Mouse (Mus musculus): ENCODE results near the gene Fam43a. TPM values are rescaled to one million over a fixed set of nuclear protein-coding genes. Genes with fewer than 3 reads are reported as not detected.
A peak's percentile ranks its signal among the peaks of the same experiment; 100 is the strongest.

Fam43a gene
- 43.5 and 46.5 TPM in 2 replicates for total RNA-seq (2017)

DNA sequence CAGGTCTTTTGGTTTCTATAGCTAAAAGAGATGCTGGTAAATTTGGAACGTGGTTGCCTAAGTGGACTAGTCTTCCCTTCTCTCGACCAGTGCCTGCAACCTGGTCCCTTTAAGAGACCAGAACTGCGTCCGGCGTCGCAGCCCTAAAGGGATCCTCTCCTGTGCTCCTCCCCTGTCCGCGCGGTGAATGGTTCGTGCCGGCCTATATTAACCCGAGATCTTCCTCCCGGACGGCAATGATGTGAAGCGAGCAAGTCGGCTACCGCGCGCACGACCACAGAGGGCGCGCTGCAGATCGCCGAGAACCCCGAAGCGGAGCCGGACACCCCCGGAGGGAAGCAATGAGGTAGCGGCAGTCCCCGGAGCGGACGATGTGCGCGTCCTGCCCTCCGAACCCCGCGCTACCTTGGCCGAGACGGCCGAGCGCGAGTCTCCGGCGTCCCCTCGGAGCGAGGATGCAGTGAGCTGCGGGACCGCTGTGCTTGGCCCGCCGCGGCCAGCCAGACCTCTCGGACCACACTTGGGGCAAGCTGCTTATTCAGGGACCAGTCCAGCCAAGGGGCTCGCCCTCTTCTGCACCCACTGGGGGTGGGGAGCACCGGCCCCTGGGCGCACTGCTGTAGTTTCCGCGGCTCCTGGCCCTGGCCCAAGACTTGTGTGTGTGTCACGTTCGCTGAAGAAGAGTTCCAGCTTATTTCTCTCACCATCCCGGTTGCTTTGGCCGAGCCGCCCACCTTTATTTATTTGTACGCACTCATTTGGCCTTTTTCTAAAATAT is at the start of gene Fam43a:
Gene Fam43a (plus strand): TSS at position 233 of the 778 bp plus-strand sequence.
- peak; percentile 68 for ATAC-seq (ENCODE audit: extremely low read depth, insufficient number of reproducible peaks, low FRiP score, poor library complexity, severe bottlenecking)

DNA sequence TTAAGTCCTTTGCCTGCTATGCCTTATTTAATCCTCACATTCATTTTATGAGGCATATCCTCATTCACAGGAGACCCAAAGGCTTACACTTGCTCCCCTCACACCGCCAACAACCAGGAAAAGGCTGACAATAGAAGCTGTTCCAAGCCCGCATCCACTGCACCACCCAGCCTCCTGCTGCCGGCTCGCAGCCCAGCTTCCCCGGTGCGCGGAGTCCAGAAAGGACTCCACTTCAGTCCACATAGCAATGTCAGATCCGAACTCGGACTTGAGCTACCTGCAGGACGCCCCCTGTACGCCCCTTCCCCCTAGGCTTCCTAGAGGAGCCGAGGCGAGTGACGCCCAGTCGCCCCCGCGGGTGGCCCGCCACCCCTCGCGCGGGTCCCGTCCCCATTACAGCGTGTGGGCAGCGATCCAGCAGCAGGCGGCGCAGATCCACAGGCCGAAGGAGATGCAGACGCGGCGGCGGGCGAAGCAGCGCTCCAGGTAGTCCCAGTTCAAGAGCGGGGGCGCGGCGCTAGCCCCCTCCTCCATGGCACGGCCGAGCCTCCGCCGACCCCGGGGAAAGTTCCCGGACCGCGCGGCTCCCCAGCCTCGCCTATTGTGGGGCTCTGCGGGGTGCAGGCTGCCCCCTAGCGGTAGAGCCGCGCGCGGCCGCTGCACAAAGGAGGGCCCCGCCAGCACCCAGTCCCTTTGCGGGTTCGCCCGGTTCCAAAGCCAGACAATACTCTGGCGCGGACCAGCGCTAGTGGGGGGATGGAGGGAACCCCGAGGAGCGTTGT is 49.4 kb upstream of the Fam43a start:
- peak; percentile 62 for ATAC-seq (ENCODE audit: extremely low read depth, insufficient number of reproducible peaks, low FRiP score, poor library complexity, severe bottlenecking)

DNA sequence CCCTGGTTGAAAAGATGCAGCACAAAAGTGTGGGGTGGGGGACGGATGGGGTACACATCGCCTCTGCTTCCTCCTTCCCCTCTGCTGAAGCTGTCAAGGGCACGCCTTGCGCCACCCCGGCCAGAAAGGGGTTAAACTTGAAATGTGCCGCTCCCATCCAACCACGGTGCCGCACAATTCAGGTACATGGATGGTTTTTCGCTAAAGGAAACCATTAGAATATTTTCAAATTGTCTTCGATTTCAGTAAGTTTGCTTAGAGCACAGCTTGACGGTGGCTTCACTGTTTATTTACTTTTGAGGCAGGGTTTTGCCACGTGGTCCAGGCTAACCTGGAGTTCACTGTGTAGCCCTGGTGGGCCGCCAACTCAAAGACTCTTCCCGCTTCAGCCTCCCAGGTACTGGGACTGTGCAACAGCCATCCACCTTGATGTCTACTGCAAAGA is 48.8 kb upstream of the Fam43a start, which contains the start of gene Tmem44:
Gene Tmem44 (minus strand): TSS at position 95 of the 445 bp plus-strand sequence.
- no peak for ATAC-seq (ENCODE audit: extremely low read depth, insufficient number of reproducible peaks, low FRiP score, poor library complexity, severe bottlenecking)

DNA sequence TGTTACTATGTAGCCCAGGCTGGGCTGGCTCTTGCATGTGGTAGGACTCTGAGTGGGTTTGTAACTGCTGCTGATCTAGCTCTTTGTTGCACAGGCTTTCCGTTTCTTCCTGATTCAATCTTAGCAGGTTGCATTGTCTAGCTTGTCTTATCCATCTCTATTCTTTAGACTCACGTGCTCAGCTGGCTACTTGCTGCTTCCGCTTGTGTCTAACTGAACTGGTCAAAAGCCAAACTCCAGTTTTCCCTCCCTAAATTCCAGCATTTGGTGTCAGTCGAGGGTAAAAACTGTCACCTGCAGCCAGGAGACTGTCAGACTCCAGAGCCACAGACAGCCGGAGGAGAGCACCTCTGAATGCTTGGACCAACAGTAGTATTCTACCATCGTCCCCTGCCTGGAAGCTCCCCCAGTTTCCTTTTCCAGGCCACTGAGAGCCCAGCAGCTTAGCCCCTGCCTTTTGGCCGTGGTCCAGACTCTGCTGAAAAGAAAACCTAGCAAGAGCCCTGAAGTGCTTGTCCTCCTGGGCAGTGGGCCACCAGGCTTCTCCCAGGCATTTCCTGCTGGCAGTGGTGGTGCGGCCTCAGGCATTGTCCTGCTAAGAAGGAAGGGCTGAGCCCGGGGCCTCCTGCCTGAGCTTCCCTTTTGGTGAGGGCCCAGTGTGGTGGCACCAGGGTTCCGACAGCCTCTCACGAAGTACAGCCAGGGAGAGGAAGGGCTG is 46.7 kb upstream of the Fam43a start:
- ATAC-seq (ENCODE audit: extremely low read depth, insufficient number of reproducible peaks, low FRiP score, poor library complexity, severe bottlenecking): no peak

DNA sequence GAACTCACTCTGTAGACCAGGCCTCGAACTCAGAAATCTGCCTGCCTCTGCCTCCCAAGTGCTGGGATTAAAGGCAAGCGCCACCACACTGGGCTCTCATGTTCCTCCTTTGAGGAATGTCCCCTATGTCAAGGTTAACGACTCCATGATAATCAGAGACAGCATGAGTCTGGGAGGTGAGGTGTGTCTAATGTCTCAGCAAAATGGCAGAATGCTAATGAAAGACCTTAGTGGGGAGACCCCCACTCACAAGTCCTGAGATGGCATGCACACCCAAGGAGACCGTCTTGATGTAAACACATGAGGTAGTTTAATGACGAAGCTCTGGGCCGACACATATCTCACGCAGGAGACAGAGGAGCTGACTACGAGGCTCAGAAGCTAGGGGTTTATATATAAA is 45.4 kb upstream of the Fam43a start:
- ATAC-seq (ENCODE audit: extremely low read depth, insufficient number of reproducible peaks, low FRiP score, poor library complexity, severe bottlenecking): no peak

DNA sequence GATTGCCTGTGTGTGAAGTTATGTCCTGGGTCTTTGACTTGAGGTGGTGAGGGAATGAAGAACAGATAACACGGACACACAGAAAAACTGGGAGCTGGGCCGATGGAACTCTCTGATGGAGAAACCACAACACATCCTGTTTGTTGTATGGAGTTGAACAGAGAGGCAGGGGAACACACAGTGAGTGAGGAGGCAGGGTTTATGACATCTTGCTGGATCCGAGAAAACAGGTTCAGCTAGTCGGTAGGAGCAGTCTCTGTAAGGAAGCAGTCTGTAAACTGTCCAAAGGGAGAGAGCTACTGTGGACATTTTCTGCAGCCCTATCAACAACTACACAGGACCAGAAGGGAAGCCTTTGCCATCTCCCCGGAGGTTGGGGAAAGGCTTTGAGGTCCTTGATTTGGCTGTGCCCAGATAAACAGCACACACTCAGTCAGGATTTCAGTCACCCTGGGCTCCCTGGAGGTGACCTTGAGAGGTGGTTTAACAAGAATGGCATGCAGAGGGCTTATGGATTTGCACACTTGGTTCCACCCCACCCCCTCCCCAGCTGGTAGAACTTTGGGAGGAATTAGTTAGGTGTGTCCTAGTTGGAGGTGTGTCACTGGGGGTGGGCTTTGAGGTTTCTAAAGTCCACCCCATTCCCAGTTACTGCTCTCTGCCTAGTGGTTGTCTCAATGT is 40.1 kb upstream of the Fam43a start:
- ATAC-seq (ENCODE audit: extremely low read depth, insufficient number of reproducible peaks, low FRiP score, poor library complexity, severe bottlenecking): no peak

DNA sequence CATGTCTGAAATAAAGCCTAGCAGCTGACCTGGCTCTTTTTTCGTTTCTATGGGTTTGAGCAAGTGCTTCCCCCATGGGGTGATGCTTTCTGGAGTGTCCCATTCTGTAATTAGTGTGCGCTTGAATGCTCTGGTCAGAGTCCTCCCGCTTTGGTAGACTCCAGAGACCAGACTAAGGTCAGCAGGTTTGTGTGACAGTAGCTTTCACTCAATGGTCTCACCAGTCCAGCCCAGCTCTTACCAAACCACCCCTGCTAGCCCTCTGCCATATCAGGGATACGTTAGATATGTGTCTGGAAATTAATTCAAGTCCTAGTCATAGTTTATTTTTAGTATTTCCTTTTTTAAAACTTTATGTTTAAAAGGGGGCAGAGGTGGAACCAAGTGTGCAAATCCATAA is 38.9 kb upstream of the Fam43a start:
- ATAC-seq (ENCODE audit: extremely low read depth, insufficient number of reproducible peaks, low FRiP score, poor library complexity, severe bottlenecking): no peak

DNA sequence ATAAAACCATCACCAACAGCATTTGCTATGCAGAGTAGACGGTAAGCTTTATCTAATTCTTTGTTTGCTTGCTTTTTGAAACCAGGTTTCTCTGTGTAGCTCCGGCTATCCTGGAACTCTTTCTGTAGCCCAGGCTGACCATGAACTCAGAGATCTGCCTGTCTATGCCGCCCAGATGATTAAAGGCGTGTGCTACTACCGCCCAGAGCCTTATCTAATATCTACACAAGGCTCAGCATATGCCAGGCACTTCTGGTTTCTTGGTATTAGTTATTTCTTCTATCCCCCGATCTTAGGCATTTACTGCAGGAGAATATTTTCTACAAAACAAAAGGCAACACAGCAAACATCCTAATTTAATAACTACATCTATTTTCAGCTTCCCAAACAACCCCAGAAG is 33.9 kb upstream of the Fam43a start:
- no peak for ATAC-seq (ENCODE audit: extremely low read depth, insufficient number of reproducible peaks, low FRiP score, poor library complexity, severe bottlenecking)

DNA sequence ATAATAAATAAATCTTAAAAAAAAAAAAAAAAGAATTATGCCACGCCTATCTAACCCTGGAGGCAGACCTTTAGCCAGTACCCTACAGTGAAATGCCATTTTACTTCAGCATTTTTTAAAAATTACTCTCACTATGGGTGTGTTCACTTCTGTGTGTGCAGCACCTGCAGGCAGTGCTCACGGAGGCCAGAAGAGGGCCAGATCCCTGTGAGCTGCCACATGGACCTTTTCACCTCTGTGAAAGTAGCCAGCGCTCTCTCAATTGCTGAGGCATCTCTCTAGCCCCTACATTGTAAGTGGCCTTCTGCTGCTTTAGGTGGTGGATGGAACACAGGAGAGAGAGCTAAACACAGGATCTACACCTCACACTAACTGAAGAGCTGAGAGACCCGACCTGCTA is 29.4 kb upstream of the Fam43a start:
- ATAC-seq (ENCODE audit: extremely low read depth, insufficient number of reproducible peaks, low FRiP score, poor library complexity, severe bottlenecking): no peak

DNA sequence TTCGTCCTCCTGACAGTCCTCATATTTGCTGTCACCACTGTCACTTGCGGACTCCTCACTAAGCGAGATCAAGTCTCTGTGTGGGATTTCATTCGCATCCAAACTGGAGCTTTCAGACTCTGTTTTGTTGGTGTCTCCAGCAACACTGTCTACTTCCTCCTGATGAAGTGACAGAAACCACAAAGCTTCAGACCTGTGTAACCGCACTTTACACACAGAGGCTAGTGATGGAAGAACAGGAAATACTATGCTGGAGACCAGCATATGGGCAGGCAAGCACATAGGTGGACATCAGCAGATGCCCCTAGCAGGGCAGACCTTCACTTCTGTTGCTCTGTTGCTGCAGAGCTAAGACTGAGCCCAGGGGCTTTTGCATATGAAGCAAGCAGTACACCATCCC is 28.1 kb upstream of the Fam43a start:
- ATAC-seq (ENCODE audit: extremely low read depth, insufficient number of reproducible peaks, low FRiP score, poor library complexity, severe bottlenecking): no peak

DNA sequence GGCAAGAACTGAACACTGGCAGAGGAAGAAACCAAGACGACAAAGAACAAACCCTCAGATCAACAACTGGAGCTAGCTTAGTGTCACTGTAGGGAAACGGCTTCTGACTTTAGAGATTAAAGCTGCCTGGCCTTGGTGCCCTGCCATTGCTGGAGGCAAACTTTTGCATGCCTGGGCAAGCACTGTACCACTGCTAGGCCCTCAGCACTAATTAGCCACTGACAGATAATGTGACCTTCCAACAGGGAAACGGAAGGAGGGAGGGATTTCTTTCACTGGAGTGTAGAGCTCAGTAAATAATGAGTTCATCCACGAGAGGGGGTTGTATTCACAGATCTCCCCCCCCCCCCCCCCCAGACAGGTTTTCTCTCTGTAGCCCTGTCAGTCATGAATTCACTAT is 27.3 kb upstream of the Fam43a start:
- no peak for ATAC-seq (ENCODE audit: extremely low read depth, insufficient number of reproducible peaks, low FRiP score, poor library complexity, severe bottlenecking)

DNA sequence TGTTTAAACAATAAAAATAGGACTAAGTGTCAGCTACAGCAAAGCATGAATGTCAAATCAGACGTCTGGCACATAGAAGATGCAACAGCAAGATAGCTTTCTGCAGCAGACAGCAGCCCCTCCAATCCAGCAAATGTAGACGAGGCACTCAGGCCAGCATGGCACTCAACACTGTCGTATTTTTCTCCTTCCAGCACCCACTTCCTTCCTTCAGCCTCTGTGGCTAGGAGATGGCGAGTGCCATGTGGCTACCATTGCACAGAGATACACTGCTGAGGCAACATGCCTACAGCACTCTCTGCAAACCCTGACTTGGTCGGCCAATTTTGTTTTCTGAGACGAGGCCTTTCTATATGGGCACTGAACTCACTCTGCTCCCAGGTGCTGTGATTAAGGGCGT is 23.7 kb upstream of the Fam43a start:
- no peak for ATAC-seq (ENCODE audit: extremely low read depth, insufficient number of reproducible peaks, low FRiP score, poor library complexity, severe bottlenecking)

DNA sequence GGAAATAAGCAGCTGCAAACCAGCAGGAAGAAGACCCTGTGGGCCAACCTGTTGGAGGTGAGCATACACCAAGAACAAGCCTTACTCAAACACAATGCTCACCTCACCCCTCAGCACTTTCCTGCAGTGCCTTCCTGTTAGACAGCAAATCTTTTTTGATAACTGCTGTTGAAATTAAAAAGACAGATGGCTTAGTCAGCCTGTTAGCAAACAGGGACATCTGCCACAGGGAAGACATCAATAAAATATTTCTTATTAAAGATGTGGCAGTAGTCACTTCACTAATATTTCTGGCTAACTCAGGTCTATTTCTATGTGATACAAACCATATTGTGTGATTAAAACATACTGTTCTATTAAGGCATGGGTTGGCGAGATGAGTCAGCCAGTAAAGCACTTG is 23.1 kb upstream of the Fam43a start:
- ATAC-seq (ENCODE audit: extremely low read depth, insufficient number of reproducible peaks, low FRiP score, poor library complexity, severe bottlenecking): no peak

DNA sequence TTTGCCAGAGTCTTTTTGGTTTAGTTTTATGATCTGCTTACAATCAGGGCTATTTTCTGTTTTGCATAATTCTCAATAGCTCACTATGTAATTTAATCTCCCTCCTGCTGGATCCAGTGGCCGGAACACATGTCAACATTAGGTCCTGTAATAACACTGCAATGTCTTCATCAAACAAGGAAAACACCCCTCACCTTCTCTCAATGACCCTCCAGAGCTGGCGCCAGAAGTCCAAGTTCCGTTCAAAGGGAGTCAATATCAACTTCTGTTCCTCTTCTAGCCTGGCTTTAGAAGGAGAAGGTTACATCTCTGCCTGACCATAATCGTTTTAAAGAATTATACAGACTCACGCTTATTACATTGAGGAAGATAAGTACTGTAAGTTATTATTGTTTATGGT is 18.8 kb upstream of the Fam43a start:
- ATAC-seq (ENCODE audit: extremely low read depth, insufficient number of reproducible peaks, low FRiP score, poor library complexity, severe bottlenecking): no peak

DNA sequence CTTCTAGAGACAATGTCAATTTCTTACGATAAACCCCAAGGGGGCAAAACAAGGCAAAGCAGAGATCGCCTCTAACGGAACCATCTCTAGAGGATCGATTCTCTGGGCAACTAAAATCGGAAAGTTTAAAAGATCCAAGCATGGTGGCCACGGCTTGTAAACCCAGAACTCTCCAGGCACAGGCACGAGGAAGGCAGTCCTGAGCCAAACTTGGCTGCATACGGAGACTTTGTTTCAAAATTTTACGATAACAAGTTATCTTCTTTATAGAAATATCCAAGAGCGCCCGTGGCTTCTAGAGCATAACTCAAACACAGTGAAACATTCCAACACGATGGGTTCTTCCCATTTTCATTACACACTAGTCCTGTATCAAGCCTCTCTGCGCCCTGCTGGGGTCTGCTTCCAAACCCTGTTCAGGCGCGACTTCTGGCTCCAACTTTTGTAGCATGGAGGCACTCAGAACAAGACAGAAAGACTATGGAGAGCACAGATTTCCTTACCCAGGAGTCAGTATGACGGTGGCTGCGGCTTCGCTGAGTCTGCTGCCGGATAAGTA is 12.5 kb upstream of the Fam43a start:
- ATAC-seq (ENCODE audit: extremely low read depth, insufficient number of reproducible peaks, low FRiP score, poor library complexity, severe bottlenecking): no peak

DNA sequence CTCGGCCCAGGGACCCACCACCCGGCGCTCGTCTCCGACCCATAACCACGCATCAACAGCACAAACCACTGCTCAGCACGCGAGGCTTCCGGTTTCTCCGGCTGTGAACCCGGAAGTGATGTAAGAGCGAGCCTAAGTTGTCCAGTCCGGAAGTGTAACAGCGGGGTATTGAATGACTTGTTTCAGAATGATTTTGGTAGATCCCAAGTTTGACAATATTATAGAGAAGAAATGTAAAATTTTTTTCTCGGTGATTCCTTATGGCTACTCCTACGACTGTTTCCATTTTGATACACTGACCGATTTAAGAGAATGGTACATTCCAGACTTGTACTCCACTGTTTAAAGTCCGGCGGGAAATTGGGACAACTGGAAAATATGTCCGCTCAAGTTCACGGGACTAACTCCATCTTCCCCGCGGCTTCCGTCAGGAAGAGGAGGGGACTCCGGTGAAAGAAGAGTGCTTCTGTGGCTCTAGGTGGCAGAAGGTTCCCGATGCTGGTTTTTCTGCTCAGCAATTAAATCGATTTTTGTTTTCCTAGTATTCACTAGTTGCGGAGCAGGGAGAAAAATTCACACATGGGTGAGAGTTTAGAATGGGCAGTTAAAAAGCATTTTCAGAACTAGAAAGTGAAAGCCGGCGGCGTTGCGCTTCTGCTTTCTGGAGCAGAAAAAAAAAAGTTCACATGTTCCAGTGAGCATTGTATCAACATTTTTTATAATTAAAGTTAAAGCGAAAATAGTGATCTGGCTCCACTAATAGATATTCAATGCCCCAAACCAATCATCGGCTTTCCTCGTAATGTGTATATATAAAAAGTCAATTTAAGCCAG is 11.8 kb upstream of the Fam43a start, which contains the start of gene Lsg1:
Gene Lsg1 (minus strand): TSS at position 99 of the 834 bp plus-strand sequence.
- ATAC-seq (ENCODE audit: extremely low read depth, insufficient number of reproducible peaks, low FRiP score, poor library complexity, severe bottlenecking): peak; percentile 88

DNA sequence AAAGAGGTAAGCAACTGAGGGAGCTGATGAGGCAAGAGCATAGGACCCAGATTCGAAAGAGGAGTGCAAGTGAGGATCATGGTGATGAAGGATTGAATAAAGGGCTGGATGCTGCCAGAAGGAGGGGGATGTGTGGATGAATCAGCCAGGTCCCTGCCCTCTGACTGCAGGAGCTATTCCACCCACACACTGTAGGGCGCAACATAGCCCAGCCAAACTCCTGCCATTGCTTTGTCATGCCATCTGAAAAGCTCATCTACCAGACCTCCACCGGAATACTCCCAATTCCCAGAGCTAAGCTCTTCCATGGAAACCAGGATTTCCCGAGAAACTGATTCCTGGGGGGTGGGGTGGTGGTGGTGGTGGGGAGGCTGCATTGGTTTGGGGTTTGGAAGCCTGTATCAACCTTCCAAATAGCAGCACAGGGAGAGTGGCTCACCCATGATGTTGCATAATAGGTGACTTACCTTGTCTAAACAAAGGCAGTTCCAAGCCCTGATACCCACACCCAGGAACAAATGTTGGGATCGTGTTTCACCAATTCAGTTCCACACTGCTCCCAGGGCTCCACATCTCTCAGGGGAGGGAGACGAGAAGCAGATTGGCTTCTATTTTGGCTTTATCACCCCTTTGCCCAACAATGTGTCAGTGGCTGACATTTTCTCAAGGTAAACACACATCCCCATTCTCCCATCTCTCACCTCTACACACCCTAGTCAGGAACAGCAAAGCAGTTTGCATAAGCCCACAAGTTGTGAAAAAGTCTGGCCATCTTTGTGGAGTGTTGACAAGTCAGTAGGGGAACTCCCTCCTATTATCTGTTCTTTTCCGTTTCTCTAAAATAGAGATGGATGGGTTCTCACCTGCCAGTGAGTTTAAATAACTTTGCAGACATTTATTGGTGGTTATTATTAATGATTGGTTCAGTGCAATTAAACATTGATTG is 9.0 kb upstream of the Fam43a start:
- ATAC-seq (ENCODE audit: extremely low read depth, insufficient number of reproducible peaks, low FRiP score, poor library complexity, severe bottlenecking): no peak
